Mouse (Mus musculus) activated CD4-positive, CD25-positive, alpha-beta regulatory T cell, adult 9 weeks (primary cell): ENCODE measurements around the gene Zfp607a. TPM values are rescaled to one million over a fixed set of nuclear protein-coding genes. Genes with fewer than 3 reads are reported as not detected.

Source experiments
- polyA plus RNA-seq: library from polyadenylated mRNA; unstranded; fragments of 100-300 nt; shearing (Covaris generic); gene quantifications from one replicate; pipeline ENCODE4 v1.2.1, GENCODE M21; 2017

Zfp607a gene
- 11.7 TPM for polyA plus RNA-seq

DNA sequence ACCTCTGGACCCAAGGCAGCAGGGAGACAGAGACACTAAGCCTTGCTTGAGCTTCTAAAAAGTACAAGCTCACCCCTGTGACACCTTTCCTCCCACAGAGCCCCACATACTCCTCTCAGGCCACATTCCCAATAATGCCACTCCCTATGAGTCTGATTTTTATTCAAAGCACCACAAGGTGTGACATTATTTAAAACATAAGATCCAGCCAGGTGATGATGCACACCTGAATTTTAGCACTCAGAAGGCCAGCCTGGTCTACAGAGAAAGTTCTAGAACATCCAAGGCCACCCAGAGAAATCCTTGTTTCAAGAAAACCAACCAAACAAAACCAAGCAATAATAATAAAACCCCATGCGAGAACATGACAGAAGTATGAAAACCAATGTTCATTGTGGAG is at the start of gene Zfp607a:
Gene Zfp607a, plus strand, starts transcription at position 301 of the 400 bp plus-strand sequence.

DNA sequence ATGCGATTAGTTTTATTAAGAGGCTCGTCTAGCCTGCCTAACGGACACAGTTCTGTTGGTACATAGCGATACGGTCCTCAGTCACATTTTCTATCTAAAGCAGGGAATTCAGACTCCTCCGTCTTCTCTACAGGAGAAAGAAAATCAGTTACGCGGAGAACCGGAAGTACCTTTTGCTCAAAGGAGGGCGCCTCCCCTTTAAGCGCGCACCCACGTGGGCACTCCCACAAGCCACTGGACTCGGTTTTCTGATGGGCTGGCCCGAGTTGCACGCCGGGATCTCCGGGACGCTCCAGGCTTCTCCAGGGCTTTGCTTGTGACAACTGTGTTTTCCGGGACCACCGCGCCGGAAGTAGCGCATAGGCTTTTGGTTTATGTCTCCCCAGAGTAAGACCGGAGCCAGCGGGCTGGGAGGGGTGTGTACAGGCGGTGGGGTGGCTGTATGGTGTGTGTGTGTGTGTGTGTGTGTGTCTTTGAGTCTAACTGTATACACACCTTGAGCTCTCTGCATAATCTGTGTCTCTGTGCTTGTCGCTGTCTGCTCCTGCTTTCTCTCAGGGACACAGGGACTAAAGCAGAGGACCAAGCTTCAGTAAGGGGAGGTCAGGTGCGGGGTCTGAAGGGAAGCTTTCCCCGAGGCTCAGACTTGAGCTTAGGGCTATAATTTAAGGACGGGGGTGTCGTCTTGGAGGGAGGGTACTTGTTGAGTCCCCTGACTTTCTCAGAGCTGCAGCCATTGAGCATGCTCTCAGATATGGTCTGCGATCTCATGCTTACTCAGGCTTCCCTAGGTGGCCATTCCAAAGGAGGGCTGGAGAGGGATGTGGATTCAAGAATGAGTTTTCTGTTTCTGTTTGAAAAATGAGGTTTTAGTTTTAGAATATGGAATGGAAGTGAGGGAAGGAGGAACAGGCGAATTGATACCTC is 18.7 kb upstream of the Zfp607a start, which contains the start of gene Zfp59:
Gene Zfp59, plus strand, starts transcription at position 285 of the 927 bp plus-strand sequence.

GRCm38 (mm10) chr7:27928818-27929695 is 71.7 kb downstream of the Zfp607a start, which contains the start of gene Zfp974:
Gene Zfp974 (minus strand): TSS chr7:27929460.

Other genes with a start within 250 kb of the Zfp607a start
- gene Ttc9b, start 203.6 kb upstream of the Zfp607a start, polyA plus RNA-seq: not detected
- gene Map3k10, start 182.9 kb upstream of the Zfp607a start, polyA plus RNA-seq: 0.62 TPM
- 4.4 TPM for gene Zfp607b, start 168.2 kb upstream of the Zfp607a start, polyA plus RNA-seq
- 18.1 TPM for gene Zfp60, start 126.1 kb upstream of the Zfp607a start, polyA plus RNA-seq
- 3.2 TPM for gene Zfp626, start 50.3 kb upstream of the Zfp607a start, polyA plus RNA-seq
- 9.0 TPM for gene Zfp59, start 18.9 kb upstream of the Zfp607a start, polyA plus RNA-seq
- gene Zfp974, start 71.9 kb downstream of the Zfp607a start, polyA plus RNA-seq: 8.6 TPM
- 15.7 TPM for gene Zfp780b, start 121.6 kb downstream of the Zfp607a start, polyA plus RNA-seq
- 6.7 TPM for gene Zfp850, start 156.6 kb downstream of the Zfp607a start, polyA plus RNA-seq
- 217 TPM for gene Psmc4, start 192.6 kb downstream of the Zfp607a start, polyA plus RNA-seq
- gene Fcgbp, start 213.7 kb downstream of the Zfp607a start, polyA plus RNA-seq: not detected